Mouse (Mus musculus) neural tube, embryonic 10.5 days (tissue): ENCODE measurements at regions not wholly inside any gene's neighbourhood (a gene's known extent, or its start where the extent isn't known, plus 50 kb on each side); places are given as distances from the start of the nearest gene placed in this dataset.

ENCODE experiments used
- DNase-seq: peaks from one replicate; pipeline ENCODE4 v3.0.0-alpha.2; 2017; ENCODE audit warnings: low spot score; ENCODE audit errors: extremely low spot score

GRCm38 (mm10) chr13:72938156-72938874 is 309.7 kb downstream of the Irx2 start:
- no peak for DNase-seq

DNA sequence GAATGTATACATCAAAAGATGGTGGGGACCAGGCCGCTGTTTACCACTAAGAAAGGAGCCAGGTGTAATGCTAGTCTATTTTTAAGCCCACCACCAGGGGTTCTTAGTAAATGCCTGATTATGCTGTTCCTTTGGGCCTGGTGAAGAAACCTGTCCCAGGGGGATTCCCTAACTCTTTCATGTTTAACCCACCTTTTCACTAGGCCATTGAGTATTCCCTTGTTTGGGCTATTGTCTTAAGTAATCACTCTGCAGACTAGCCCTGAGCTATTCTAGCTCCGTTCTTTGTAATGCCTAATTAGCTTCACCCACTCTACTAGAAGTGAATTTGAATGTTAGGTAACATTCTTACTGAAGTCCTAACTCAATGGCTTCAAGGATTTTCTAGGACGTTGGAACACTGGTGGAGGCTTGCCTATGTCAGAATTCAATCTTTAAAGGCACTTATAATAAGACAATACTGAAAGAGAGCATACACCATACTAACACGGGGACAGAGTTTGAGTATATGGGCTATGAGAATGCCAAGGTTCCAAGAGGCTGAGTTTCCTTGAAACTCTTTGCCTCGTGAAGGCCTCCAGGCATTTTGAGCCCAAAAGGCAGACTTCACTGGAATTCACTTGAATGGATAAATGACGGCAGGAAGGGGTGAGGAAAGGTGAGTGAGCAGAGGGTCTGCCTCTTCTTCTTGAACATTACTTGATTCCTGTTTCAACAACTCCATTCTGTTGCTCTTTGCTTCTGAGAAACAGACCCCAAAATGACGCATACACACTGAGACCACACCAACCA is 312.7 kb upstream of the Irx4 start:
- DNase-seq, result no peak

- peak; percentile 25 for DNase-seq
These were observed 301.4 kb upstream of the Irx4 start for GRCm38 (mm10) chr13:72958616-72959518.

DNA sequence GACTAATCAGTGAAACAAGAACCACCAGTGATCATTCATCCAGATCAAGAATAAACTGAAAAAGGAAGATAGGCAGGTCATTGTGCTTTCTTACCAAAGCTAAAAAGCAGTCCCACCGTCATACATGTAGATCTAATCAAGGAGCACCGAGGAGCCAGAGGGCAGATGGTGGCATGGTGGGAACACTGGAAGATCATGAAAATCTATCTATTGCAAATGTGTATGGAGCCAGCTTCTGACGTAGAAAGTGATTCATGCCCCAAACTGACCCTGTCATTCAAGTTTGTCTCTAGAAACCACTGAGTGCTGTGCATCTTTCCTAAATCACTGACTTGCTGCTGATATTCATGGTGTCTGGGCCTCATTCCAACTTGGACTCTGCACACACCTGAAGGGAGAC is 299.0 kb upstream of the Irx4 start:
- no peak for DNase-seq

DNA sequence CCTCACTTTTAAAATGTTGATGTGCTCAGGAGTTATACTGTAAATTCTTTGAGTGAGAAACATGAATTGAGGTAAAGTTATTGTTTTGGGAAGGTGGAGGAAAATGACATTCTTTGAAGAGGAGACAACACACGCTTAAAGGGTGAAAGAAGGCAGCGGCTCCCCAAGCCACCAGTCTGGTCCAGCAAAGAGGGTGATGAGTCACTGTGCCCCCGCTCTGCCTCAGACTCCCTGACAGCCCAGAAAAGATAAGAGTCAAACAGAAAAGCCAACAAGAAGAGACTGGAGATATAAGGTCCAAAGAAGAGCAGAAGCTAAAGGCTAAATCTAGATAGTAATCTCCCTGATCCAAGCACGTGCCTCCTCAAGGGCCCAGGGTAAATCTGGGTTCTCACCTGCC is 288.1 kb upstream of the Irx4 start:
- DNase-seq, result no peak

- DNase-seq, result no peak
These were observed 287.4 kb upstream of the Irx4 start for GRCm38 (mm10) chr13:72972894-72973293.

DNA sequence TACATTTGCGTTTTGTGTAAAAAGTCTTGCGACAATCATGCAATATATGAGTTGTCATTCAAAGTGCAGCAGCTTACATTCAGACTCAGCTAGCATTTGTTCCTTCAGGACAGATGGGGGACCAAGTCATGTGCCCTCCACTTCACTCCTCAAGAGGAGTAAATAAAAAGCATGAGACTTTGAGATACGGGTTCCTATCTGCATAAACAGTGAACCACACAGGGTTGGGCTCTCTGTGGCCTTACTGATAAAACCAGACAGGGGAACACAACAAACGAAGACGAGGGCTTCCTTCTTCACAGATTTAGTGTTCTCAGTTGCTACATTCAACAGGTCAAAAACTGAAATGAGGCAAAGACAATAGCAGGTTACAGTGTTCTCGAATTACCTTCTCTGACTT is 283.1 kb upstream of the Irx4 start:
- no peak for DNase-seq

DNA sequence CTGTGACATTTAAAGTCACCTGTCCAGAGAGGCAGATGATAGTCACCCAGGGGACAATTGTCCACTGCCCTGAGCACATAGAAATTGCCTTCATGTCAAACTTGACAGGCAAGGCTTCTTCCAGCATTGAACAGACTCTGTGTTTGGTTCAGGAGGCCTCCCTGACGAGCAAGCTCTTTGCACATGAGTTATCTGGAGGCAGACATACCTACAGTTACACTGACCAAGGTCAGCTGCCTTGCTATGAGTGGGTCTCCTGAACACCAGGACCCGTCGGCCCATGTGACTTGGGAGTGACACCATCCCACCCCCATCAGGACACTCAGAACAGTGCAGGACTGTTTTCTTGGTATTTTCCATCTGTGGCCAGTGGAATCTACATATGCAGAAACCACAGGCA is 282.3 kb upstream of the Irx4 start:
- no peak for DNase-seq

DNA sequence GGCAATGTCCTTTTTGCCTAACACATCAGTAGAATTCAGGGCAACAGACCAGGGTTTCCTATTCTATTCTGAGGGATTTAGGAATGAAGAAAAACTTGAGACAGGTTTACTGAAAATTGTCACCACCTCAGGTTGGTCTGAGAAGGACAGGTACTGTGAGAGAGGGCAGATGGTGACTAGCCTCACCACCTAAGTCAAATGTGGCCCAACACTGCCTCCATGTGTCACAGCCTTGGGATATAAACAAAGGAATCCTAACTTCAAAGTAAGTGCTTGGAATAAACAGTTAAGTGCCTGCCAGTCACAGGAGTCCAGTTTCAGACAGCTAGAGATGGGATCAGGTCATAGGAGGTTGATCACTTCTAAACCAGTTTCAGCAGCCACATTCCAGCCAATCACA is 281.3 kb upstream of the Irx4 start:
- no peak for DNase-seq

DNA sequence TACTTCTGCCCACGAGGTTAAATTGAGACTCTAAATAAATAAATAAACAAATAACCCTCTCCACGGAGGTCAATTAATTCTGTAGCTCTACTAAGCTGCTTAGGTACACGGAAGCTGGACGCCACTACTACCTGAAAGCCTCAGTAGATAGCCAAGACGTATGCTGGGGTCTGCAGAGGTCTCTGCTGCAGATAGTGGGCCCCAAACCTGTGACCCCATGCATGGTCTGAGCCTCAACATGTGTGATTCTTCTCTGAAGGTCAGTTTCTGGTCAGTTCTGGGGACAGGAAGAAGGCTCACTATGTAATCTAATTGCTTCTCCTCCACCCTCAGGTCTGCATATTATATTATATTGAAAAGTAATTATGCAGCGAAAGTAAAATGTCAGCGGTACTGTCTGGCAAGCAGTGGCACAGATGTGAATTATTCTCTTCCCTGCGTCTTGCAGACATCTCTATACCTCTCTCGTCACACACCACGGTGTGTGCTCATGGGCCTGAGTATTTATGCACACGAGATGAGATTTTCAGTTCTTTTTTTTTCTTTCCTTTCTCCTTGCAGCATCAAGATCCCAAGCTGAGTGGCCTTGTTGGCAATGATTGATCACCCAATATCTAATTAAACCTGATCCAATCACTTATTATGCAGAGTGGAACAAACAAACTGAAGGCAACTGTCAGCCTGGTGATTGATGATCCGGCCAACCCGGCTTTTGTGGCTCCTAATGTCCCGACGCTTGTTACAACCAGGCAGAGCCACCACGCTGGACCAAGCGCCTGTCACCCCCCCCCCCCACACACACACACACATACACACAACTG is 267.5 kb upstream of the Irx4 start:
- peak; percentile 29 for DNase-seq

- no peak for DNase-seq
These were observed 266.8 kb upstream of the Irx4 start for GRCm38 (mm10) chr13:72993410-72993858.

DNA sequence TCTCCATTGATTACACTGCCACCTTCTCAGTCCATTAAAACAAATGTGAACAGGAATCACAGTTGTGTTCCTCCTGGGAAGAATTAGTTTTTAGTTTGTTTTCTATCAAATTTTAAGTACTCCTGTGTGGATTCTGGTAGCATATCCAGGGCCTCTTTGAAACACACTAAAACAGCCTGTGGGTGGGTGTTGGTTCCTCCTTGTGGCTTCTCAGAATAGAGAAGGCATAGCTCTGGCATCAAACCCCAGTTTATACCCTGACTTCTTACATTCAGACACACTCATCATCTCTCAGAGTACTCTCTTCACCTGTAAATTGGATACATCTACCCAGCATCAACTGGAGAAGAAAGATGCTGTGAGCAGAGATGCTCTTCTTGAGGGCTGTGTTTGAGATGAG is 265.7 kb upstream of the Irx4 start:
- no peak for DNase-seq

- DNase-seq, result no peak
These were observed 251.3 kb upstream of the Irx4 start for GRCm38 (mm10) chr13:73008856-73009546.

- no peak for DNase-seq
These were observed 250.5 kb upstream of the Irx4 start for GRCm38 (mm10) chr13:73009547-73010475.

DNA sequence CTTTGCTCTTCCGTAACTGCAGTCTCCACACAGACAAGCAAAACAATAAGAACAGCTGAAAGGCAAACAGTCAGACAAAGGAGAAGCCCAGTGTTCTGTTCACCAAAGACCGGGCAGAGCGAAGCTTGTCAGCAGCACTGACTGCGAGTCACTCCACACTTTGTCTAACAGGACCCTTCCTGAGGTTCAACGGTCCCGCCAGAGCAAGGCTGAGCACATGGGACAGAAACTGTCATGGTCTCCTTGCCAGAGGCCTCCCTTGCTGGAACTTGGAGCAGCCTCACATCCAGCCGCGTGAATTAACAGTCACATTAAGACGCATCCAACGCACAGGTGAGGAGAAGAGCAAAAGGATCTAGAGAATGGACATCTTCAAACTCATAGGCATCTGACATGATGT is 241.1 kb upstream of the Irx4 start:
- no peak for DNase-seq

GRCm38 (mm10) chr13:73031217-73031616 is 229.1 kb upstream of the Irx4 start:
- DNase-seq, result no peak

DNA sequence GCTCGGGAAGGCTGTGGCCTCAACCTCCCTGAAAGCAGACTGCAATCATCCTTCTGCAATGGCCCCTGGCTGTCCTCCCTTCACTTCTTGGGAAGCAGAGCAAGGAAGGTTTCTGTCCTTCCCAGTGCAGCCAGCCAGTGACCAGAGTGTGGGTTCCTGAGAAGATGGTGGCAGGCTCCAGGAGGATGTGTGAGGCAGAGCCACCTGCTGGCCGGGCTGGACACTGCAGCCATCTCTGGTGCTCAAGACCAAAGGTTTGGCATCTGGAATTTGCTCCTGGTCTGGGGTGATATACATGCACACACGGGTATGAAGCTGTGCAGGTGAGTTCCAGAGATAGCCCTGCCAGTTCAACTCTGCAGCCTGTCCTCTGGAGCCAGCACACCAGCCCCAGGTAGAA is 227.2 kb upstream of the Irx4 start:
- DNase-seq, result peak; percentile 78

- DNase-seq, result peak; percentile 59
These were observed 226.0 kb upstream of the Irx4 start for GRCm38 (mm10) chr13:73034065-73034831.
